Mouse (Mus musculus) bone marrow macrophage, adult 2 months (primary cell): Measurements from ENCODE around the gene P2rx6.
A peak's percentile ranks its signal among the peaks of the same experiment; 100 is the strongest.

Experiments used
- CTCF ChIP-seq: IDR thresholded peaks from 2 replicates; pipeline ENCODE4 v1.5.1; 2012; ENCODE audit warnings: low read depth, mild to moderate bottlenecking, low read length, moderate library complexity
- POLR2A ChIP-seq: IDR thresholded peaks from 2 replicates; pipeline ENCODE4 v1.6.1; 2012; ENCODE audit warnings: mild to moderate bottlenecking, low read depth, low read length, borderline replicate concordance

- TF ChIP-seq POLR2A (no peak), CTCF (peak; percentile 41; the same call in 1 of the 2 replicates)
These were observed 29.4 kb upstream of the P2rx6 start for GRCm38 (mm10) chr16:17532271-17532670.
